Mouse (Mus musculus) cortical plate, adult 2 months (tissue): ENCODE measurements around the gene Ifitm5. TPM values are rescaled to one million over a fixed set of nuclear protein-coding genes. Genes with fewer than 3 reads are reported as not detected.
A peak's percentile ranks its signal among the peaks of the same experiment; 100 is the strongest.

ENCODE experiments used
- H3K27ac ChIP-seq: fragments of 200-500 bp; 2 replicates; pipeline ENCODE4 v1.5.1; 2012; ENCODE audit warnings: low read length, control low read depth, inconsistent platforms; ENCODE audit not compliant: insufficient read depth
- H3K4me1 ChIP-seq: fragments of 200-500 bp; 2 replicates; pipeline ENCODE4 v1.6.1; 2011; ENCODE audit warnings: low read length; ENCODE audit not compliant: control insufficient read depth, insufficient read depth
- H3K4me3 ChIP-seq: fragments of 200-500 bp; 2 replicates; pipeline ENCODE4 v1.5.1; 2011; ENCODE audit warnings: mild to moderate bottlenecking, low read length, control low read depth; ENCODE audit not compliant: insufficient read depth
- CTCF ChIP-seq: fragments of 200-500 bp; IDR thresholded peaks from 2 replicates; pipeline ENCODE4 v1.5.1; 2011; ENCODE audit warnings: mild to moderate bottlenecking, control low read depth, low read length; ENCODE audit not compliant: insufficient read depth; ENCODE audit errors: extremely low read depth
- POLR2A ChIP-seq: fragments of 200-500 bp; IDR thresholded peaks from 2 replicates; pipeline ENCODE4 v1.6.1; 2011; ENCODE audit warnings: mild to moderate bottlenecking, low read length, control low read depth; ENCODE audit not compliant: insufficient read depth; ENCODE audit errors: extremely low read depth
- polyA plus RNA-seq: library from polyadenylated mRNA; depleted of rRNA; stranded (reverse); fragments of >200 nt; gene quantifications from 2 replicates; pipeline ENCODE4 v1.2.3, GENCODE M21; 2012

Ifitm5 gene
- polyA plus RNA-seq, 1 experiment: not detected

DNA sequence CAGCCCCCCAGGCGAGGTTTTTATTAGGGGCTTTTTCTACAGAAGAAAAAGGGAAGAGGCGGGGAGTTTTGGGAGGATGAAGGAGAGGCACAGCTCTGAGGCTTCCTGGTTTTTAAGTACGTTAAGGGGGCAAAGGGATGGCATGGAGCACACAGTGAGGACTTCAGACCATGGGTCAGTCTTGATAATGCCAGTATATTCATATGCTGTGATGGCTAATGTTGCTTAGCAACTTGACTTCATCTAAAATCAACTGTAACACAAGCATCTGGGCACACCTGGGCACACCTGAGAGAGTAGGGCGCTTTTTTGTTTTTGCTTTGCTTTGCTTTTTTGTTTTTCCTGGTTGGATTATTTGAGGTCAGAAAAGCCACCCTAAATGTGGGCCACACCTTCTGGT, 16.8 kb upstream of the Ifitm5 start, which contains the start of gene Ifitm1:
TSS of gene Ifitm1 (plus strand) at position 301 of the 400 bp plus-strand sequence.
- TF ChIP-seq CTCF (no peak), POLR2A (no peak)
- Histone ChIP-seq H3K27ac (no peak within 1 kb of the TSS), H3K4me3 (no peak within 1 kb of the TSS), H3K4me1 (no peaks in the 10 kb centered on the region)

- Histone ChIP-seq H3K27ac (no peak overlapping the region), H3K4me1 (no peaks in the 10 kb centered on the region), H3K4me3 (no peak overlapping the region)
- TF ChIP-seq POLR2A: no peak
- no peak for TF ChIP-seq CTCF
Measured at GRCm38 (mm10) chr7:140962733-140963132, 12.6 kb upstream of the Ifitm5 start.

DNA sequence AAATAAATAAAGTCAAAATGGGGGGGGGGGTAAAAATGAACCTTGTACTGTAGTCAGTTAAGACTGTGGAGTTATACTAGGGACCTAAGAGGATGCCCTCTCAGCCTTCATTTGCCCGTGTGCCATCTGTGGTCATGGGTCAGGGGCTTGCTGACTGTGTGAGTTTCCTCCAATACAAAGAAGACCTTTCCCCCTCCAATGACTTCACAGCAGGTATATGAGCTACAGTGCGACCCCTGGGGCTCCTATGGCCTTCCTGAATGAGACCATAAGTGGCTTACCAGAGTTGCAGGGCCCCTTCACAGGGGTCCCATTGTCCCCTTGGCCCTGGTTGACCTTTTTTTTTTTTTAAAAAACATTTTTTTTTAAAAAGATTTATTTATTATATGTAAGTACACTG, 11.3 kb upstream of the Ifitm5 start:
- no peak for TF ChIP-seq CTCF
- no peak for TF ChIP-seq POLR2A
- H3K4me3 ChIP-seq: no peak overlapping the region
- no peak overlapping the region for H3K27ac ChIP-seq
- H3K4me1 ChIP-seq: no peaks in the 10 kb centered on the region; the same call in 1 of the 2 replicates

DNA sequence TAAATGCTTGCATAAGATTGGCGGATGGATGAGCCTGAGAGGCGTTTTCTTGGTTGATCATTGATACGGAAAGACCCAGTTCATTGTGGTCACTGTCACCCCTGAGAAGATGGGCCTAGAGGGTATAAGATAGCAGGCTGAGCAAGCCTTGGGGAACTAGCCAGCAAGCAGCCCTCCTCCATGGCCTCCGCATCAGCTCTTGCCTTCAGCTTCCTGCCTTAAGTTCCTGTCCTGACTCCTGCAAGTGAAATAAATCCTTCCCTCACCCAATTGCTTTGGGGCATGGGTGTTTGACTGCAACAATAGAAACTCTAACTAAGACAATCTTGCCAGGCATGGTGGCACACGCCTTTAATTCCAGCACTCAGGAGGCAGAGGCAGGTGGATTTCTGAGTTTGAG, 9.9 kb upstream of the Ifitm5 start:
- H3K27ac ChIP-seq: no peak overlapping the region
- TF ChIP-seq CTCF (no peak), POLR2A (no peak)
- H3K4me1 ChIP-seq: no peaks in the 10 kb centered on the region; the same call in 1 of the 2 replicates
- no peak overlapping the region for H3K4me3 ChIP-seq

DNA sequence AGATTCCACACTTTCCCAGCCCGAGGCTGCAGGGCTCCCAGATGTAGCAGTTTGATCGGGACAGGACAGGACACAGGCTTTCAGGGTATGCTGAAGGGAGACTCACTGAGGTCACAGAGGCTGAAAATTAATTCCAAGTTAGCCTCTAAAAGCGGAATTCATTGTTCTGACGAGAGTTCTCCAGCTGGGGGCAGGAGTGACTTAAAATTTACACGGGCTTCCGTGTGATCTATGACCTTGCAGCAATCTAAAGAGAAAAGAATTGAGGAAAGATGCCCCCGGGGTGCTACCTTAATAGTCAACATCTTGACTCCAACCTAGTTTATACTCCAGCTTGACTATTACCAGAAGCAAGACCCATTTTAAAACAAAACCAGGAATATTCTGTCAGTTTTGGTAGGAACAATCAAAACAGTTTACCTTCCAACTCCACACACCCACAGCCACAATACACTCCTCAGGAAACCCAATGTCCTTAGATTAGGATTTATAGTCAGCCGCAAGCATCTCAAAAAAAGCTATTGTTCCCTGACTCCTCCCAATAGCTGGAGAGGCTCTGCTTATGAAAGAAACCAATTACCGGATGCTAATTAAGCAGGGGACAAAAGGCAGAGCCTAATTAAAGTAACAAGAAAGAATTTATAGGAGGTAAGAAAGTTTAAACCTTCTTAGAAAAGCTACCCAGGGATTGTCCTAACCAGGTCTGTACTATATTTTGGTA, 9.2 kb upstream of the Ifitm5 start:
- H3K4me1 ChIP-seq: no peaks in the 10 kb centered on the region; the same call in 1 of the 2 replicates
- no peak overlapping the region for H3K4me3 ChIP-seq
- no peak for TF ChIP-seq POLR2A
- TF ChIP-seq CTCF: peak; percentile 21; the same call in 1 of the 2 replicates
- H3K27ac ChIP-seq: no peak overlapping the region

DNA sequence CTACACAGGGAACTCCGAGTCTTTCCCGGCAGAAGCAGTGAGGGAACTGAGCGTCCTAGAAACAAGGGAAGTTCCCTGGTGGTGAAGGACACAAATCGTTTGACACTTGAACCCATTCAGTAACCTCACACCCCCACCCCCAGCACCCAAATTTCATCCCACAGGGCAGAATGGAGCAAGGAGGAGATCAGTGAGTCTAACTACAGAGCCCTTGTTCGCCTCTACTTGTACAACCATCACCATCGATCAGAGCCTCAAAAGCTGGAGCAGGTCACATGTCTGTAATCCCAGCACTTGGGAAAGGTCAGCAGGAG, 6.4 kb upstream of the Ifitm5 start:
- TF ChIP-seq CTCF: no peak
- no peak for TF ChIP-seq POLR2A
- no peak overlapping the region for H3K4me3 ChIP-seq
- 0 out of 2 replicates have a peak overlapping the region, but pooled peaks have one; percentile 25 for H3K27ac ChIP-seq
- no peaks in the 10 kb centered on the region; the same call in 1 of the 2 replicates for H3K4me1 ChIP-seq

DNA sequence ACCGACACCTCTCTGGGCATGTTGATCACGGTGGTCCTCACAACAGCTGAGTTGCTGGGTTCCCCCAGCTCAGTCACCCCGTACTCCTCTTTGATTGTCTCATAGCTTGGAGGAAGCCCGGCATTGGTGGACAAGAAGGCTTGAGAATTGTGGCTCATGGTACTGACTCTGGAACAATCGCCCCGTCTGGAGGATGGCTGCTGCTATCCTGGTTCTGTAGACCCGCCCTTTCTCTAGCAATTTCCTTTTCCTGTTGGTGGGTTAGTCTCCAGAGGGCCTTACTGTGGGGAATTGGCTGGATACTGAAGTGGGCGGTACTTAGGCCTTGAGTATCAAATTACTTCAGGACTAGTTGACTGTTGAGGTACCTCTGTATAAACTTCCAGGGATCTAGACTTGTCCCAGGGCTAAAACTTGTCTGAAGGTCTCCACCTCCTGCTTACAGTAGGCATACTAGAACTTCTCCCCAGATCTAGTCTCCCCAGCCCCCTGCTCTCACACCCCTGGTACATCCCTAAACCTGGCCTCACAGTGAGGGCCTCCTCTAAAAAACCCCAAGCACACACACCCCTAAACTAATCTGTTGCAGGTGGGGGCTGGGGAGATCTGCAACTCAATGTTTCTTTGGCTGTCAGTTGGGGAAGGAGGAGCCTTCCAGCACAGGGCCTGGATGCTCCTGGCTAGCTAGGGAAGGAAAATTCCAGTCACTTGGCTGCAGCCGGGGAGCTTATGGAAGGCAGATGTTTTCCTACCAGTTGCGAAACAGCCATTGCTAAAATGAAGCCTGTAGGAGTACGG, 5.9 kb upstream of the Ifitm5 start, which contains the start of the genes Gm45717 and Ifitm2:
TSS of gene Gm45717 (minus strand) at position 180 of the 798 bp plus-strand sequence.
TSS of gene Ifitm2 (minus strand) at position 230 of the 798 bp plus-strand sequence.
- Histone ChIP-seq H3K27ac (peak within 1 kb of the TSS; percentile 25; the same call in 1 of the 2 replicates), H3K4me1 (no peaks in the 10 kb centered on the region; the same call in 1 of the 2 replicates), H3K4me3 (peak within 1 kb of the TSS; percentile 33)
- TF ChIP-seq POLR2A (0 out of 2 replicates have a peak, but pooled peaks have one; percentile 18), CTCF (no peak)

- TF ChIP-seq POLR2A (no peak), CTCF (no peak)
- Histone ChIP-seq H3K4me3 (peak overlapping the region; percentile 33), H3K4me1 (no peaks in the 10 kb centered on the region; the same call in 1 of the 2 replicates), H3K27ac (no peak overlapping the region; the same call in 1 of the 2 replicates)
Measured at GRCm38 (mm10) chr7:140955342-140955741, 5.3 kb upstream of the Ifitm5 start.

GRCm38 (mm10) chr7:140954733-140955071, 4.6 kb upstream of the Ifitm5 start:
- Histone ChIP-seq H3K27ac (no peak overlapping the region), H3K4me1 (no peaks in the 10 kb centered on the region; the same call in 1 of the 2 replicates), H3K4me3 (no peak overlapping the region)
- TF ChIP-seq POLR2A (no peak), CTCF (no peak)
